Mouse (Mus musculus): Measurements from ENCODE around the gene Chchd6.

DNA sequence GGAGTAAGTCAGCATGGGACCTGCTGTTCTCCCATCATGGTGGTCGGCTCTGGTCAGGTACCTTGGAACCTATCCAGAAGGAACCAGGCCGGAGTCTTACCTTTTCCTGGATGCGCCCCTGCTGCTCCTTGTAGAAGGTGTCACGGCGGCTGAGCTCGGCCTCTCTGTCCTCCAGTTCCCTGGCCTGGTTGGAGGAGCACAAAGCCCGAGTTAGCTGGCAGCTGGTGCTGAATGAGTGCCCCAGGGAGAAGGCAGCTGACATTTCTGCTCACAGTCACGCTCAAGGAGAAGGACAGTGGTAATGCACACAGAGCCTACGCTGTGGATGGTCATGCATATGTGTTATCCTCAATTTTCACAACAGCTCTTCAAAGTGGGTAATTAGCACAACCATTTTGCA lies 128.2 kb downstream of the Chchd6 start:
- no peak for TF ChIP-seq CTCF (IDR thresholded peaks at IDR 0.05; ENCODE audit: insufficient read depth, low read length)
- TF ChIP-seq POLR2A (IDR thresholded peaks at IDR 0.05; ENCODE audit: borderline replicate concordance, extremely low read depth, low read depth, low read length), result no peak
